Mouse (Mus musculus): ENCODE measurements around the gene Fam131a. TPM values are rescaled to one million over a fixed set of nuclear protein-coding genes. Genes with fewer than 3 reads are reported as not detected.
A peak's percentile ranks its signal among the peaks of the same experiment; 100 is the strongest.

Fam131a gene
- polyA plus RNA-seq, 1 experiment from 2014 or later = 3.4 TPM

DNA sequence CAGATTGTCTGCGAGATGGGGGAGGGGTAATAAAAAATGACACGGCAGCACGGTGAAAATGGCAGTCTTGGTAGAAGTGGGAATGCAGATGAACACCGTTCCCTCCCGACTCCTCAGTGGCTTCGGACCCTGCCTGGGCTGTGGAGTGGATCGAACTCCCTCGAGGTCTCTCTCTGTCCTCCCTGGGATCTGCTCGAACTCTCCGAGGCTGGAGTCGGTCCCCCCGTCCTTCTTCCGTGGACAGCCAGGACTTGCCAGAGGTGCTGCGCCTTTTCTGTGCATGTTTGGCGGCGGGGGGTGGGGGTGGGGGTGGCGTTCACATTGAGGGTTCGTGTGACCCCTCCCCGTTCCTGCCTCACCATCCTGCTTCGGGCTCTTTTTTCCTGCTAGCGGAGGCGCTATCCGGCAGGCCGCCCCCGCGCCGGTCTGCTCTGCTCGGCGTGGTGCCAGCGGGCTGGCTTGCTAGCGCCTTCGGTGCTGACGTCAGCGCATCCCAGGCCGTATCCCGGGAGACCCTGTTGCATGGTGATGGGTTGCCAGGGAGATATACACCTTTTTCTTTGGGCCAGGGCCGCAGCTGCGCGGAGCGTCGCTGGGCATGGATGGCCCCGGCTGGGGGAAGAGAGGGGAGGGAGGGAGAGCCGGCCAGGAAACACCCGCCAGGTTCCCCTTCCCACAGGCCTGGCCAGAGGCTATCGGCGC, 2.7 kb downstream of the Fam131a start:
- Histone ChIP-seq H3K27me3 (ENCODE audit: insufficient read depth, low read length) (no peaks in the 10 kb centered on the region), H3K27ac (ENCODE audit: low read depth) (no peak overlapping the region), H3K36me3 (ENCODE audit: insufficient read depth) (peaks cover 21% of the 10 kb centered on the region), H3K4me3 (ENCODE audit: low read depth, low read length) (peak overlapping the region; percentile 37), H3K4me2 (peak overlapping the region; percentile 68), H3K4me1 (ENCODE audit: insufficient read depth) (0 out of 2 replicates have a peak, but pooled peaks cover 2% of the 10 kb centered on the region), H3K9ac (peak overlapping the region; percentile 43), H3K9me3 (ENCODE audit: low read depth, low read length) (no peaks in the 10 kb centered on the region)
- 3% methylated on average over 46 of the region's 46 CpGs for WGBS
- DNase-seq (peak; percentile 90), ATAC-seq (ENCODE audit: insufficient read depth) (peak; percentile 38; the same call in 1 of the 2 replicates)
- TF ChIP-seq CTCF (IDR thresholded peaks at IDR 0.05; ENCODE audit: low read depth) = no peak

- no peak for ATAC-seq (ENCODE audit: insufficient read depth)
- no peak overlapping the region for H3K4me3 ChIP-seq (ENCODE audit: low read depth, low read length)
- no peaks in the 10 kb centered on the region; the same call in 1 of the 2 replicates for H3K36me3 ChIP-seq (ENCODE audit: insufficient read depth)
- no peak overlapping the region for H3K27ac ChIP-seq (ENCODE audit: low read depth)
- H3K9ac ChIP-seq = no peak overlapping the region
- peaks cover 5% of the 10 kb centered on the region; the same call in 1 of the 2 replicates for H3K4me1 ChIP-seq (ENCODE audit: insufficient read depth)
- H3K9me3 ChIP-seq (ENCODE audit: low read depth, low read length) = no peaks in the 10 kb centered on the region
- DNase-seq = no peak
- no peak for TF ChIP-seq CTCF (IDR thresholded peaks at IDR 0.05; ENCODE audit: low read depth)
- H3K4me2 ChIP-seq = no peak overlapping the region
- H3K27me3 ChIP-seq (ENCODE audit: insufficient read depth, low read length) = no peaks in the 10 kb centered on the region
- WGBS = 68% methylated on average over 5 of the region's 5 CpGs
Measured at GRCm38 (mm10) chr16:20699266-20699665, 6.2 kb downstream of the Fam131a start.

- Histone ChIP-seq H3K27ac (ENCODE audit: low read depth) (no peak overlapping the region), H3K4me3 (ENCODE audit: low read depth, low read length) (no peak overlapping the region), H3K4me2 (no peak overlapping the region), H3K27me3 (ENCODE audit: insufficient read depth, low read length) (no peaks in the 10 kb centered on the region), H3K9me3 (ENCODE audit: low read depth, low read length) (no peaks in the 10 kb centered on the region), H3K4me1 (ENCODE audit: insufficient read depth) (peaks cover 5% of the 10 kb centered on the region; the same call in 1 of the 2 replicates), H3K9ac (no peak overlapping the region), H3K36me3 (ENCODE audit: insufficient read depth) (no peaks in the 10 kb centered on the region; the same call in 1 of the 2 replicates)
- ATAC-seq (ENCODE audit: insufficient read depth) (no peak), DNase-seq (no peak)
- WGBS = 43% methylated on average over 5 of the region's 5 CpGs
- no peak for TF ChIP-seq CTCF (IDR thresholded peaks at IDR 0.05; ENCODE audit: low read depth)
Measured at GRCm38 (mm10) chr16:20700036-20700435, 7.0 kb downstream of the Fam131a start.

DNA sequence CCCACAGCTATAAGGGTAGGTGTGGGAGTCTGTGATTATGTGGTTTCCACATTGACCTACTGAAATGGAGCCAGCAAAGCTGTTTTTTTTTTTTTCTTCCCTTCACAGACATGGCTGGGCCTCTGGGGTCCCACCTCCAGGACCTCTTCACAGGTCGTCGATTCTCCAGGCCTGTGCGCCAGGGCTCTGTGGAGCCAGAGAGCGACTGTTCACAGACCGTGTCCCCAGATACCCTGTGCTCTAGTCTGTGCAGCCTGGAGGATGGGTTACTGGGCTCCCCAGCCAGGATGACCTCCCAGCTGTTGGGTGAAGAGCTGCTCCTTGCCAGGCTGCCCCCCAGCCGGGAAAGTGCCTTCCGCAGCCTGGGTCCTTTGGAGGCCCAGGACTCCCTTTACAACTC, 8.3 kb downstream of the Fam131a start:
- H3K4me2 ChIP-seq = no peak overlapping the region
- H3K9me3 ChIP-seq (ENCODE audit: low read depth, low read length) = no peaks in the 10 kb centered on the region
- WGBS = 55% methylated on average over 7 of the region's 7 CpGs
- ATAC-seq (ENCODE audit: insufficient read depth) (no peak), DNase-seq (no peak)
- no peak for TF ChIP-seq CTCF (IDR thresholded peaks at IDR 0.05; ENCODE audit: low read depth)
- H3K36me3 ChIP-seq (ENCODE audit: insufficient read depth) = no peaks in the 10 kb centered on the region; the same call in 1 of the 2 replicates
- H3K4me3 ChIP-seq (ENCODE audit: low read depth, low read length) = no peak overlapping the region
- no peak overlapping the region for H3K9ac ChIP-seq
- peaks cover 3% of the 10 kb centered on the region; the same call in 1 of the 2 replicates for H3K4me1 ChIP-seq (ENCODE audit: insufficient read depth)
- H3K27ac ChIP-seq (ENCODE audit: low read depth) = no peak overlapping the region; the same call in 1 of the 2 replicates
- H3K27me3 ChIP-seq (ENCODE audit: insufficient read depth, low read length) = no peaks in the 10 kb centered on the region

DNA sequence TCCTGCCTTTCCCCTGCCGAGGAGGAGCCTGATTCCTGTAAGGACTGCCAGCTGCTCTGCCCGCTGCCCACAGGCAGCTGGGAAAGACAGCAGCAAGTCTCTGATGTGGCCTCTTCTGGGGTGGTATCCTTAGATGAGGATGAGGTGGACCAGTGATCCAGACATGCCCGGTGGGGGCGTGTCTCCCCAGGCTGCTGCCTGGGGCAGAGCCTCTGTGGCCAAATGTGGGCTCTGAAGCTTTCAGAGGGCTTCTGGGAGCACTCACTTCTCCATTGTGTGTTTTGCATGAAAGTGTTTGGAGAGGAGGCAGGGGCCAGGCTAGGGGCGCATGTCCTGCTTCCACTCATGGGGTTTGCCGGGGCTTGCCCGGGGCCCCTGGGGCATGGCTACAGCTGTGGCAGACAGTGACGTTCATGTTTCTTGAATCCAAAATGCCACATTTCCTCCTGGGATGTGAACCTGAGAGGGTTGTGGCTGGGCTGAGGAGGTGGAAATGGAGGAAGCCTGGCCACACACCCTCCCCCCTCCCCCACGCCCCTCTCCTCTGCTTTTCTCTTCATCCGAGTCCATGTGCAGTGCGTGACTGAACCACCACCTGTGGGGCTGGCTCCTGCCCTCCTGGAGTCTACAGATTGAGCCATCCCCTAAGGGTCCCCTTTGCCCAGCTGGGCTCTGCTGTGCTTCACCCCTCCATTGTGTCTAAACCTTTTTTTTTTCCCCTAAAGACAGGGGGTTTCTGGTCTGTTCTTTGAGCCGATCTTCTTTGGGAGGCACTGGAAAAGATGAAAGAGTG, 8.9 kb downstream of the Fam131a start:
- ATAC-seq (ENCODE audit: insufficient read depth) = peak; percentile 52; the same call in 1 of the 2 replicates
- H3K4me3 ChIP-seq (ENCODE audit: low read depth, low read length) = no peak overlapping the region
- H3K4me2 ChIP-seq = 0 out of 2 replicates have a peak overlapping the region, but pooled peaks have one; percentile 8
- peaks cover 3% of the 10 kb centered on the region; the same call in 1 of the 2 replicates for H3K36me3 ChIP-seq (ENCODE audit: insufficient read depth)
- no peak for TF ChIP-seq CTCF (IDR thresholded peaks at IDR 0.05; ENCODE audit: low read depth)
- H3K4me1 ChIP-seq (ENCODE audit: insufficient read depth) = peaks cover 3% of the 10 kb centered on the region; the same call in 1 of the 2 replicates
- DNase-seq = no peak
- no peak overlapping the region; the same call in 1 of the 2 replicates for H3K27ac ChIP-seq (ENCODE audit: low read depth)
- no peak overlapping the region for H3K9ac ChIP-seq
- no peaks in the 10 kb centered on the region for H3K9me3 ChIP-seq (ENCODE audit: low read depth, low read length)
- 21% methylated on average over 12 of the region's 12 CpGs for WGBS
- no peaks in the 10 kb centered on the region for H3K27me3 ChIP-seq (ENCODE audit: insufficient read depth, low read length)

GRCm38 (mm10) chr16:20702522-20702893, 9.5 kb downstream of the Fam131a start:
- H3K27ac ChIP-seq (ENCODE audit: low read depth) = no peak overlapping the region
- H3K4me2 ChIP-seq = 0 out of 2 replicates have a peak overlapping the region, but pooled peaks have one; percentile 8
- no peaks in the 10 kb centered on the region for H3K27me3 ChIP-seq (ENCODE audit: insufficient read depth, low read length)
- H3K4me3 ChIP-seq (ENCODE audit: low read depth, low read length) = no peak overlapping the region
- no peak overlapping the region for H3K9ac ChIP-seq
- peak; percentile 81 for ATAC-seq (ENCODE audit: insufficient read depth)
- H3K36me3 ChIP-seq (ENCODE audit: insufficient read depth) = peaks cover 5% of the 10 kb centered on the region; the same call in 1 of the 2 replicates
- TF ChIP-seq CTCF (IDR thresholded peaks at IDR 0.05; ENCODE audit: low read depth) = peak; percentile 82
- whole genome bisulfite sequencing = 10% methylated on average over 8 of the region's 8 CpGs
- peaks cover 3% of the 10 kb centered on the region; the same call in 1 of the 2 replicates for H3K4me1 ChIP-seq (ENCODE audit: insufficient read depth)
- peak; percentile 88 for DNase-seq
- H3K9me3 ChIP-seq (ENCODE audit: low read depth, low read length) = no peaks in the 10 kb centered on the region

GRCm38 (mm10) chr16:20703071-20703470, 10.0 kb downstream of the Fam131a start:
- Histone ChIP-seq H3K4me2 (no peak overlapping the region), H3K27me3 (ENCODE audit: insufficient read depth, low read length) (no peaks in the 10 kb centered on the region), H3K4me3 (ENCODE audit: low read depth, low read length) (no peak overlapping the region), H3K4me1 (ENCODE audit: insufficient read depth) (peaks cover 3% of the 10 kb centered on the region; the same call in 1 of the 2 replicates), H3K9me3 (ENCODE audit: low read depth, low read length) (no peaks in the 10 kb centered on the region), H3K27ac (ENCODE audit: low read depth) (no peak overlapping the region), H3K9ac (no peak overlapping the region), H3K36me3 (ENCODE audit: insufficient read depth) (peaks cover 11% of the 10 kb centered on the region; the same call in 1 of the 2 replicates)
- DNase-seq (no peak), ATAC-seq (ENCODE audit: insufficient read depth) (no peak)
- 91% methylated on average over 10 of the region's 10 CpGs for WGBS
- TF ChIP-seq CTCF (IDR thresholded peaks at IDR 0.05; ENCODE audit: low read depth) = no peak
